Mouse (Mus musculus) adrenal gland, adult (tissue): ENCODE results near the gene Car14.
"Not testable (repeated sequence)": the region's sequence is repeated elsewhere in the genome, so short reads cannot be mapped to it uniquely, and the experiment has no call there.

Experiments used
- DNase-seq, 2 experiments: peaks; one replicate each; pipeline ENCODE4 v3.0.0; 2022 to 2023; ENCODE audit warnings: low spot score in 1 of 2; ENCODE audit not compliant: inconsistent age in 2 of 2

The Car14 gene

DNA sequence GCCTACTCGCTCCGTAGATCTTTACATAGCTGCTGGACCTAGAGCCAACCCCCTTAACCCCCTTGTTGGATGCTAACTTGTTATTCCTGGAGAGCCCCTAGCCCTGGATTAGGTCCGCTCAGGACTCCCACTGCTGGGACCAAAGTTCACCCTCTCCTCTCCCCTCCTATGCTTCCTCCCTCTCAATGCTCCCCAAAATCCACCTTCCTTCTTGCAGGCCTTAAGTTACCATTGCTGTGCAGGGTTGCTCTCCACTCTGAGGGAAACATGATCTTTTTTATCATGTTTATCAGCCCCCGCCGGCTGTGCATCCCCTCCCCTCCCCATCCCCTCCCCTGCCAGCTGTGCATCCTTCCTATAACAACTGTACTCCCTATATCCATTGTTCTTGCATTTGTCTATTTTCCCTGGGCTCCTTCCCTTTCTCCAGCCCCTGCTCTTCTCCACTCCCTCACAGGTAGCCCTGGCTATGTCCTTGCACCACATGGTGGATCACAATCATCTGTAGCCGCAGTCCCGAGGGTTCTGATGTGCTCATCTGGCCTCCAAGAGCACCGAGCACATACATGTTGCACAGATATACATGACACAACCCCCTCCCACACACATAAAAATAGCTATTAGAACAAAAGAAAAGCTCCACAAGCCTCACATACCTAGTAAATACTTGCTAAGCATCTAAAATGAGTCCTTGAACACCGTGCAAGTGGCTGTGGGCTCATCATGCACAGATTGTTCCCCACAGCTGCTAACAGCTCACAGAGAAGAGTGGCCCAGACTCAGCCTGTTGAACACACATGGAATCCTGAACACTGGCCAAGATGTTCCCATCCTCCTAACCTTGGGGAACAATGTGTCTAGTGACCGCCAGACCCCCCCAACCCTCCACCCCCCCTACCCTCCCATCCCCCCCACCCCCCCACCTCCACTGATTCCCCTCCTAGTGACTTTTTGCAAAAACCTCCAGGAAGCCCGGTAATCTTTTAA lies 12.1 kb downstream of the Car14 start:
- DNase-seq = no peak

DNA sequence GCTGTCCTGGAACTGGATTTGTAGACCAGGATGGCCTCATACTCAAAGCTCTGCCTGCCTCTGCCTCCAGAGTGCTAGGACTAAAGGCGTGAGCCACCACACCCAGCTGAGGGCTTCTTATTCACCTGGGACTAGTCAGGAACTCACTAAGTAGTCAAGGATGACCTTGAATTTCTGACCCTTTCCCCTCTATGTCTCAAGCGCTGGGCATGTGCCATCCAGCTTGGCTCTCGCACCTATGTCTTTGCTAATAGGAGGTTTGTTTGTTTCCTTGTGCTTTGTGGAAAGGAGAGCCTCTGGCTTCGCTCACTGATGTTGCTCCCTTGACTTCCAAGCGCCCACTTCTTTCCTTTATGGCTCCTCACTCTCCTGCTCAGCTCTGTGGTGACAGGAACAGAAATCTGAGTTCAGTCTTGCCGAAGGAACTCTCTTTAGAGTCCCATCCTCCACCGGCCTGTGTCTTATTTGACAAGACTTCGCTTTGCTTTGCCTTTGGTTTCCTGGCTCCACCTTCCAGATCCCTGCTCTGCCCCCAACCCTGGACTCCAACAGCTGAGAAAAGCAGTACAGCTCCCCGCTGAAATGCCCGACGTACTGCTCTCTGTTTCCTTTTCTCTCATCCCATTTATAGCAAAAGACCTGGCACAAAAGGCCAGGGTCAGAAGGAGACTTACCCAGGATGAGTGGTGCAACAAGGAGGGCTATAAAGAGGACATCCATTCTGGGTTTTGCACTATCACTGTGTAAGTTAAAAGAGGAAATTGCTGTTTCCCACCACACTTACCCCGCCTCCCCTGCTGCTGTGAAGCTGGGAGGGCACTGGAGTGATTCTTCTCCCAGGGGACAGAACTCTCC lies 13.1 kb downstream of the Car14 start, which contains the start of gene BC028528:
Gene BC028528, minus strand, starts transcription at position 795 of the 855 bp plus-strand sequence.
- peak in 1 of 2 experiments; percentile 68 for DNase-seq

GRCm38 (mm10) chr3:95889664-95890063 lies 14.8 kb downstream of the Car14 start:
- no peak for DNase-seq

- DNase-seq = no peak
Observed at GRCm38 (mm10) chr3:95887596-95887995, 16.9 kb downstream of the Car14 start.

- no peak for DNase-seq
Observed at GRCm38 (mm10) chr3:95884400-95884799, 20.1 kb downstream of the Car14 start.

DNA sequence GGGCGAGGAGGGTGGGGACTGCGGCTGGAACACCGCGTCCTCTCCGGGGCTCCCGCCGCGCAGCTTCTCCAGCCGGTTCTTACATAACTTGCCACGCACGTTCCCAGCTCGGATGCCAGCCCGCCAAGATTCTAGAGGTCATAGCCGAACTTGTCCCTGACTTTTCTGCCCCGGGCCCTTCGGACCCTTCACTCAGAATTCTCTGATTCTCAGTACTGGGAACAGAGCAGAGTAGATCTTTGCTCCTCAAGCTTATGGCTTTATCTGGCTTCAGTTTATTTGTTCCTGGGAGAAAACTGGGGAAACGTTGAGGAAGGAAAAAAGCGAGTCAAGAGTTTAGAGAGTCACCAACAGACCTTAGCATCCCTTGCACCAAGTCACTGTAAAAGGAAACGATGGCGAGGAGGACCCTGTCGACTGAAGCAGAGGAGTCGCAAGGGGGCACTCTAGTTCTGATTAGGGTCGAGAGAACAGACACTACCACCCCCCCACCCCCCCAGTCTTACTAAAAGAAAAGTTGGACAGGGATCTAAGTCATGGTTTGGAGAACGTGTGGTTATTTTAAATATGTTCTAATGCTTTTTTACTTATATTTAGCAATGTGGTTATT lies 21.6 kb downstream of the Car14 start:
- peak; percentile 82 to 91 for DNase-seq

- peak; percentile 98 for DNase-seq
Observed at GRCm38 (mm10) chr3:95881979-95882815, 22.3 kb downstream of the Car14 start, which contains the start of gene Ciart. Gene Ciart, minus strand, starts transcription at chr3:95882251.

GRCm38 (mm10) chr3:95879063-95879462 lies 25.4 kb downstream of the Car14 start:
- no peak for DNase-seq

DNA sequence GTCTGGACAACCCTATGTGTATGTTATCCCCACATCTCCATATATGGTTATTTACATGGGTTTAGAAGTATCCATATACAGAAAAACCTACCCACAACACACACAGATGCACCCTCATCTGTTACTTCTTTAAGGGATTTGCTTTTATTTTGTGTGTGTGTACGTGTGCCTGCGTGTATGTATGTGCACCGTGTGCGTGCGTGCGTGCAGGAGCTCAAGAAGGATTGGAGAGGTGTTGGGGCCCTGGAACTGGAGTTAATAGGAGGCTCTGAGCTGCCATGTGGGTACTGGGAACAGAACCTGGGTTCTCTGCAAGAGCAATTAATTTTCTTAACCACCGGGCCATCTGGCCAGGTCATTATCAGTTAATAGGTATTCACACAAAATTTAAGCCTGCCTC lies 32.4 kb downstream of the Car14 start:
- peak in 1 of 2 experiments; percentile 44 for DNase-seq

DNA sequence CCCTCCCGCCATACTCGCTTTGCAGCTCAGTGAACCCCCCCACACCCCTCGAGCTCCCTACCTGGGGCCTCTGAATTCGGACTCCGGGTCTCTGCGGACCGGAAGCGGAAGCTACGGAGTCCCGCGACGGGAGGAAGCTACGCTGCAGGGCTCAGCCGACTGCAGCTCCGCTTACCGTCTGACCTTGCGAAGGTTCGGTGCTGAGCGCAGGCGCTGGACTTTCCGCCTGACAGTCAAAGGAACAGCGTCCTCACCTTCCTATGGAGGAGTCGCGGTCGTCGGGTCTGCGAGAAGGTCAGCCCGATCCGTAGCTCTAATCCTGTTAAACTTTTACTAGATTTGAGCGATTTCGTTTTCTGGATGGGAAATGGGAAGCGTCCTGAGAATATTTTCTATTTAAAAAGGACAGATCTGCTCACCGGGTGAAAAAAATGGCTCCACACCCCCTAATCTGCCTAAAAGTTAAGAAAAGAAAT lies 33.1 kb downstream of the Car14 start, which contains the start of gene Mrps21:
Gene Mrps21, minus strand, starts transcription at position 128 of the 476 bp plus-strand sequence.
- DNase-seq = peak; percentile 93 to 96

DNA sequence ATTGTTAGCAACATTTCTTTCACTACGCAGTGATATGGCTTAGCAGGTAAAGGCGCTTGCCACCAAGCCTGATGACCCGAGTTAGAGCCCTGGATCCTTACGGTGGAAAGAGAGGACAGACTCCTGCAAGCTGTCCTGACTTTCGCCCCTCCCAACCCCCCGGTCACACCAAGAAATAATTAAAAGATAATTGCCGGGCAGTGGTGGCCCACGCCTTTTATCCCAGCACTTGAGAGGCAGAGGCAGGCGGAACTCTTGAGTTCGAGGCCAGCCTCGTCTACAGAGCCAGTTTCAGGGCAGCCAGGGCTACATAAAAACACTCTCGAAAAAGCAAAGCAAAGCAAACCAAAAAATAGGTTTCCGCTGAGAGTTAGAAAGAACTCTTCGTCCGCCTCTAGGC lies 33.5 kb downstream of the Car14 start:
- DNase-seq = no peak

GRCm38 (mm10) chr3:95867408-95867807 lies 37.1 kb downstream of the Car14 start:
- DNase-seq = no peak

GRCm38 (mm10) chr3:95866071-95866470 lies 38.4 kb downstream of the Car14 start:
- no peak for DNase-seq

GRCm38 (mm10) chr3:95865571-95865970 lies 38.9 kb downstream of the Car14 start:
- no peak for DNase-seq

- DNase-seq = peak in 1 of 2 experiments; percentile 56
Observed at GRCm38 (mm10) chr3:95865050-95865449, 39.4 kb downstream of the Car14 start.

GRCm38 (mm10) chr3:95863578-95863977 lies 40.9 kb downstream of the Car14 start:
- DNase-seq = no peak

- peak; percentile 61 to 93 for DNase-seq
Observed at GRCm38 (mm10) chr3:95861796-95862195, 42.7 kb downstream of the Car14 start.

- DNase-seq = peak in 1 of 2 experiments; percentile 45
Observed at GRCm38 (mm10) chr3:95861216-95861615, 43.3 kb downstream of the Car14 start.

- DNase-seq = peak in 1 of 2 experiments; percentile 44
Observed at GRCm38 (mm10) chr3:95860323-95860722, 44.2 kb downstream of the Car14 start.

DNA sequence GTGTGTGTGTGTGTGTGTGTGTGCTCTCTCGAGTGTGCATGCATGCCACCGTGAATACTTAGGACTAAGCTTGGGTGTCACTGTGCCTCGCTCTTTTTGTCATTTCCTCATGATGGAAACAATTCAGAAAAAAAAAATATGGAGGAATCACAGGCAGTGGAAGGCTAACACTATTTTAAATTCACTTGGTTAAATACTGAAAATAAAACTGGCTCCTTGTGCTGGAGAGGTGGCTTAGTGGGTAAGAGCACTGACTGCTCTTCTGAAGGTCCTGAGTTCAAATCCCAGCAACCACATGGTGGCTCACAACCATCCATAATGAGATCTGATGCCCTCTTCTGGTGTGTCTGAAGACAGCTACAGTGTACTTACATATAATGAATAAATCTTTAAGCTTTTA lies 46.2 kb downstream of the Car14 start:
- not testable (repeated sequence) for DNase-seq
